Mouse (Mus musculus) B cell, adult 2 months (primary cell): ENCODE measurements around the gene Tjp2.
A peak's percentile ranks its signal among the peaks of the same experiment; 100 is the strongest.
"Not testable (repeated sequence)": the region's sequence is repeated elsewhere in the genome, so short reads cannot be mapped to it uniquely, and the experiment has no call there.

Experiments
- DNase-seq, 2 experiments: peaks; one replicate each; pipeline ENCODE4 v3.0.0; 2022

The Tjp2 gene

DNA sequence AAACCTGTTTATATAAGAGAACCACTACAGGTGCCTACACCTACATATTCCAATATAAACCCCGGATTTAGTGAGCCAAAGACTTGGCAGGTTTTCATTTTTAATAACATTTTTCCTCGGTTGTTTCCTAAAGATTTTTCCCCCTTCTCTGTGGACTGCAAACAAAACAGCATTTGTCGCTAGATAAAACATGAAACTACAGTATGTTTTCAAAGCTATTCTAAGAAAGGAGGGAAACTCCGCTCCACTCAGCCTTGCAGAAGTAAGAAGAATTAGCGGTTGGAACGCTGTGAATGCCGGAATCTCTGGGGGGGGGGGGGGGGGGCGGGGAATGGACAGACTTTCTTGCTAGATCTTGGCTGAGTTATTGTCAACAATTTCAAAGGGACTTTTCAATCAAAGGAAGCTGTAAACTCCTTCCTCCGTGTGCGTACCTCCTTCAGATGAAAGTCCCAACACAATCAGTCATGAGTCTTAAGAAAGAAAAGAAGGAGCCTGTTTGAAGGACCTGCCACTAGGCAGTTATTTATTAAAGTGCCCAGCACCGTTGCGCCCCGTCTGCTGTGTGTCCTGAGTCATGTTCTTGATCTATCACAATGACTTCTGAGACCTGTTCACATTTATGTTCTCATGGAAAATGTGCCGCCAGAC lies 3.9 kb downstream of the Tjp2 start:
- DNase-seq = no peak

DNA sequence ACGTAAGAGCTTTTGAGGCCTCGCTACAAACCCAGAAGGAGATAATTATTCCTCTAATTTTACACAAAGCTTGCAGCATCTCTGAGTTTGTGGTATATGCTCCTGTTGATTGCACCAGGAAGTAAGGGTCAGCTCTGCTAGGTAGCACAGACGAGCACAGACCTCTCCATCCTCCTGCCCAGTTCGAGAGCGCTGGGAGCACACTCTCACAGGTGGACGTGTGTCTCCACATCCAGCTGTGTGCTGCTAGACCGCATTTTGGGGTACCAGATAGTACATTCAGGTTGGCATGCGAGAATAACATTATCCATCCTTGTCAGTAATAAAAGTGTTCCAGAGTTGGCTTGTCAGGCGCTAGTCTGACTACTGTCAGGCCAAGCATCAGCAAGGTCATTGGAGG lies 5.8 kb downstream of the Tjp2 start:
- no peak for DNase-seq

GRCm38 (mm10) chr19:24218291-24218690 lies 6.5 kb downstream of the Tjp2 start:
- DNase-seq = peak; percentile 12 to 17

GRCm38 (mm10) chr19:24217851-24218250 lies 7.0 kb downstream of the Tjp2 start:
- no peak for DNase-seq

GRCm38 (mm10) chr19:24216771-24217170 lies 8.1 kb downstream of the Tjp2 start:
- DNase-seq = no peak

GRCm38 (mm10) chr19:24214939-24215338 lies 9.9 kb downstream of the Tjp2 start:
- DNase-seq = no peak

- no peak for DNase-seq
Observed at GRCm38 (mm10) chr19:24213299-24213698, 11.5 kb downstream of the Tjp2 start.

- no peak for DNase-seq
Observed at GRCm38 (mm10) chr19:24212552-24213249, 12.1 kb downstream of the Tjp2 start.

DNA sequence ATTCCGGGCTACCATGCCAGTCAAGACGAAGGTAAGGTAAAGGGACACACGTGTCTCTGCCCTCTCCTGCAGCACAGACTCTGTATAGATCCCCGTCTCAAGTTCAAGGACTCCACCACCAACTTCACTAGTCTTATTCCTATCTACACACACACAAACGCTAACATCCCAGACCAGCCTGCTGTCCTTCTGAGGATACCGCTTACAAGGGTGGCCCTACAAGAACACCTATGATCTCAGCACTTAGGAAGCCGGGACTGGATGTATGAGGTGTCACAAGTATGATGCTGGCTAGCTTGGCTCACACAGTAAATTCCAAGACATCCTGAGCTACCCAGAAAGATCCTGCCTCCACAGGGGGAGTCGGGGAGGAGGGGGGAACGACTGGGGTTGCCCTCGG lies 13.7 kb downstream of the Tjp2 start:
- no peak for DNase-seq

GRCm38 (mm10) chr19:24209516-24209915 lies 15.3 kb downstream of the Tjp2 start:
- no peak for DNase-seq

GRCm38 (mm10) chr19:24207967-24208366 lies 16.9 kb downstream of the Tjp2 start:
- DNase-seq = no peak

- no peak for DNase-seq
Observed at GRCm38 (mm10) chr19:24205001-24205400, 19.8 kb downstream of the Tjp2 start.

DNA sequence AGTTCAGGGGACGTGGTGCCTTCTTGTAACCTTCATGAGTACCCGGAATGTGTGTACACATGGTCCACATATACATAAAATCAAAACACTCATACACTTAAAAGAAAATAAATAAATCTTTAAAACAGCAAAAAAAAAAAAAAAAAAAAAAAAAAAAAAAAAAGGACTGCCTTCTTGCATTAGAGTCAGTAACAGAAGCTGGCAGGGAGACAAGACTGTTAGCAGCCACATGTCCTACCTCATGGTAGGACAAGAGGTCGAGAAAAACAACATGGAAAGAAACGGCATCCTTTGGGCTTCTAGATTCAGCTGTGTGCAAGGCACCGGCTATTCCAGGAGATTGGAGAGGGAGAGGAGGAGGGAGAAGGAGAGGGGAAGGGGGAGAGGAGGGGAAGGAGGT lies 23.0 kb downstream of the Tjp2 start:
- DNase-seq = no peak

GRCm38 (mm10) chr19:24200566-24200965 lies 24.3 kb downstream of the Tjp2 start:
- no peak for DNase-seq

GRCm38 (mm10) chr19:24198676-24199303 lies 26.0 kb downstream of the Tjp2 start:
- no peak for DNase-seq

DNA sequence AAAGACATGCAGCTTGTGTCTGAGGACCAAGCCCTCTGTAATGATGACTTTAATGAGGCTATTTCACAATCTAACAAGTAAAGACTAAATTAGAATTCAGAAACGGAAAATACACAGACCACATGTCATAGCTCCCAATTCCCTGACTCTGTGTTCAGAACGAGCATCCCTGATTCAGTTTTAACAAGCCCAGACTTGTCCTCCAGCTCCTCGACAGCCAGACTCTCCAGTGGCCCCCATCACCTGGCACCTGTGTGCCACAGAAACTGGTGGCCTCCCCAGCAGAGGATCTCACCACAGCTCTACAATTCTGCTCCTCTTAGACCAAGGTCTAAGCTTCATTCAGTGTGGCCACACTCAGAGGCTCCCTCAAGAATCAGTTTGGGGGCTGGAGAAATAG lies 27.5 kb downstream of the Tjp2 start:
- DNase-seq = no peak

- no peak for DNase-seq
Observed at GRCm38 (mm10) chr19:24195224-24195623, 29.6 kb downstream of the Tjp2 start.

GRCm38 (mm10) chr19:24194216-24194615 lies 30.6 kb downstream of the Tjp2 start:
- peak; percentile 58 to 59 for DNase-seq

DNA sequence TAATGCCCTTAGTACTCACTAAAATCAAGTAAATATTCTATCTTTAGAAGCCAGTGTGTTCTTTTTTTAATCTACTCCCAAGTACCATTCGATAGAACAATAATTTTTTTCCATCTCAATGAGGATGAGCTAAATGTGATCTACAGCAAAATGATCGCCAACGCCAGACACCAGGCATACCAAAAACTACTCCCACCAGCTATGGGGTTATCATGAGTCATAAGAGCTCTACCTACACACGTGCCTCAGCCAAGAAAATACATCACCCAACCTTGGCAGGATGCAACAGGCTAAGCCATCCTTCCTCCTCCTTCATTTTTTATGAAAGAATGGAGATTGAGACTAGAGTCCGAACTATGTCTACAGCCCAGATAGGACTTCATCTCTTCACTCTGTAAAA lies 31.9 kb downstream of the Tjp2 start:
- no peak for DNase-seq

DNA sequence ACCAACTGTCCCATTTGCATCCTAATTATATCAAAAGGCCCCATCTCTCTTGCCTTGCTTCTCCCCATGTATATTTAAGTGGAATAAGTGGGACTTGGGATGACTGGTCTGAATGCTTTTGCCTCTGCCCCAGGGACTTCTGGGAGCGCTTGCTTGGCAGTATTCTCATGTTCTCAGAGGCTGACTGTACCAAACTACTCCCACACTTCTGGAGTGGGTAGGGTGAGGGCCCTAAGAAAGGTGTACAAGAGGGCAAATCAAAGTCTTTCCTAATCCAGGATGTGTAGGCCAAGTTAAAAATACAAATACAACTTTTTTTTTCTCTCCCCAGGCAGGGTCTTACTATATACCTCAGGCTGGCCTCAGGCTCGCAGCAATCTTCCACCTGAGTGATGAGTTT lies 37.0 kb downstream of the Tjp2 start:
- DNase-seq = no peak

DNA sequence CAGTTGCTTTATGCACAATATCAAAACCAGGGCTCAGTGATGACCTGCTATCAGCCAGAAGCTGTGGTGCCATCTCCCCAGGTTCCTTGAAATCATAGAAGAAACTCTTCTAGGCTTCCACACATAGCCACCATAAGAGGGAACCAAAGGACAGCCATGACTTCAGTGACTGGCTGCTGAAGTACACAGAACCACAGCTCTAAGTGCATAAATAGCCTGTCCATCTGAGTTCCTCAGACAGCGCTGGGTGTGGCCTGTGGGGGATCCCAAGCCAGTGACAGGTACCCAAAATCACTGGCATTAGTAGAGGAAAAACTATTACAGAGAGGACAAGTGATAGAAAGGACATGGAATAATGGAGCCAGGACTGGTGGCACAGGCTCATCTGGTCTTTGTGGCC lies 37.5 kb downstream of the Tjp2 start:
- not testable (repeated sequence) for DNase-seq

DNA sequence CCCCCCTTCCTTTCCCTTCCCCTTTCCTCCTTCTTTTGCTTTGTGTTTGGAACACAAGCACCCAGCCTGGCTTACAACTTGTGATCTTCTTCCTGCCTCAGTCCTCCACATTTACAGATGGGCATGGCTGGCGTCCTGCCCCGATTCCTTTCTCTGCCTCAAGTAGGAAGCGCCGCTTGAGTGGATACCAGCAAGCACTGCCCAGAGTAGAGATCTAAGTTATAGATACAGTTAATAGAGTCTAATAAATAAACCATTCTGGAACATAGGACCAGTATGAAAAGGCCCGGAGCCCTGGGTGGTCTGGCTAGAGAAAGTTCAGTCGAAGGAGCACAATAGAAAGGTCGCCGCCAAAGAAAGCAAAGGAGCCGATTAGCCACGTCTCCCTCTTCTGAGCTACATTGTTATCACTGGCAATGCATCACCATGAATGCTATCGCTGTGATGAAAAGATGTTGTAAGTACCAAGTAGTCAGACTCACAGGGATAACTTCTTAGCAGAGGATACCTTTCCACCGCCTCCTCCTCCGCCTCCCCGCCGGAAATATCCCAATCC lies 41.1 kb downstream of the Tjp2 start:
- DNase-seq = no peak

DNA sequence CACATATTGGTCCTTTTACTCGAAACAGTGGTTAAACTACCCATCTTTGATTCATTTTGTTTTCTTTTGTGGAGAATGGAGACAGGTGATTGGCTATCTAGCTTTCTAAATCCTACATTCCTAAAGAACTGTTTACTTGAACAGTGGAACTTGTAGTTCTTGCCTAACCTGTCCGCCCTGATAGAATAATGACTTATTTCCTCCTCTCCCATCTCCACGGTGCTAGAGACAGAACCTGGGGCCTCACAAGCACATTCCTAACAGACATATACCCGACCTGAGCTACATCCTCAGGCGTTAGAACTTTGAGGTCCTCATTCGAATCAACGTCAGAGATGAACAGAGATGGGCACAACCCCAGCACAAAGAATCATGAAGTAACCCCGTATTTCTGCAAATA lies 44.4 kb downstream of the Tjp2 start:
- no peak for DNase-seq

GRCm38 (mm10) chr19:24178086-24178485 lies 46.7 kb downstream of the Tjp2 start:
- DNase-seq = no peak
